Mouse (Mus musculus): ENCODE results near the gene Hrh1.
A peak's percentile ranks its signal among the peaks of the same experiment; 100 is the strongest.

Hrh1 gene

DNA sequence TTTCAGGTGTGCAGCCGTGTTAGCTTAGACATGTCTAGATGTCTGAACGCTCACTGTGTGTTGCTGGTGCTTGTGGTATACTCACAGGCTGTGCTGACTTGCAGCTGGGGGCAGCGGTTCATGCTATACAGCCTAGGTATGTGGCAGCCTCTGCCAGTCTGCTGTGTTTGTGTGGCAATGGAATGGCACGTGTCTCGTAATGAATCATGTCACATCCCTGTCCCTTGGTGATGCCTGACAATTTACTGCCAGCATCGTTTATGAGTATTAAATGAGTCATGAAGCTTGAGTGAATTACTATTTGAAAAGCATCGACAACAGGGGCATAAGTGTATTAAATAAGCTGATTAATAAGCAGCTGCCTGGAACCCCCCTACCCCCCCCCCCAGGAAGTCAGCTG lies 9.3 kb downstream of the Hrh1 start:
- DNase-seq: no peak

- DNase-seq: no peak
Observed at GRCm38 (mm10) chr6:114408278-114408677, 10.5 kb downstream of the Hrh1 start.

GRCm38 (mm10) chr6:114411913-114412312 lies 14.2 kb downstream of the Hrh1 start:
- no peak for DNase-seq

DNA sequence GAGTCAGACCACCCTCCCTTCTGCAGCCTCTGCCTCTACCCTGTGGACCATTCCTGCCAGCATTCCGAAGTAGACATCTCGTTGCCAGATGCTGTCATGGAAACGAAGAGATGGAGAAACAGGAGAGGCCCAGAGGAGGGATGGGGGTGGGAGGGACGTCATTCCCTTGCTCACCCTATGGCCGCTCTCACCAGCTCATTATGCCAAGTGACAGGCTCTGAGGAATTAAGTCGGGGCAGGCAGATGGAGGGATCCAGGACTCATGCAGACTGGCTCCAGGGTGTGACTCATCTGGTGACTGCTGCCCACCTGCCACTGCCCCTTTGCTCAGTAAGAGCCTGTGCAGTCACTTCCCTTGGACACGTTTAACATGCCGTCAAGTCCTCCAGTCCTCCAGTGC lies 16.8 kb downstream of the Hrh1 start:
- DNase-seq: no peak

GRCm38 (mm10) chr6:114418037-114418436 lies 20.3 kb downstream of the Hrh1 start:
- DNase-seq: peak; percentile 88

GRCm38 (mm10) chr6:114421061-114421460 lies 23.3 kb downstream of the Hrh1 start:
- no peak for DNase-seq

- DNase-seq: no peak
Observed at GRCm38 (mm10) chr6:114423051-114423676, 25.4 kb downstream of the Hrh1 start.

GRCm38 (mm10) chr6:114425343-114425742 lies 27.6 kb downstream of the Hrh1 start:
- DNase-seq: no peak

- DNase-seq: no peak
Observed at GRCm38 (mm10) chr6:114427641-114428040, 29.9 kb downstream of the Hrh1 start.

GRCm38 (mm10) chr6:114428831-114429230 lies 31.1 kb downstream of the Hrh1 start:
- peak; percentile 30 for DNase-seq

DNA sequence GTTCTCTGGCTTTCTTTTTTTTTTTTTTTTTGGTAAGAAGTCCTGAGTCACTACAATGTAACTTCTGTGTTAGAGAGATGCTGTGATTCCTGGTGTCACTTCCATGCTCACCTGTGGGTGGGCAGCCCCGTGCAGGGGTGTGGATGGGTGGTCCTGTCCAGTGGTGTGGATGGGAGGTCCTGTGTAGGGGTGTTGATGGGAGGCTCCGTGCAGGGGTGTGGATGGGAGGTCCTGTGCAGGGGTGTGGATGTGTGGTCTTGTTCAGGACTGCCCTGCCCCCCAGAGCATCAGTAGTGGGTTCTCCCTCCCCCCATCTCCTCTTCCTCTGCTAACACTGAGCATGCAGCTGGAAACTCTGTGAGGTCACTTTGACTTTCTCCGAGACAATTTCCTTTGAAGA lies 34.9 kb downstream of the Hrh1 start:
- DNase-seq: no peak

- DNase-seq: no peak
Observed at GRCm38 (mm10) chr6:114434524-114434923, 36.8 kb downstream of the Hrh1 start.

GRCm38 (mm10) chr6:114440302-114440701 lies 42.6 kb downstream of the Hrh1 start:
- no peak for DNase-seq

- no peak for DNase-seq
Observed at GRCm38 (mm10) chr6:114440788-114441453, 43.2 kb downstream of the Hrh1 start.

- DNase-seq: no peak
Observed at GRCm38 (mm10) chr6:114444247-114444844, 46.6 kb downstream of the Hrh1 start.

GRCm38 (mm10) chr6:114444976-114445375 lies 47.2 kb downstream of the Hrh1 start:
- DNase-seq: no peak

- DNase-seq: peak; percentile 41
Observed at GRCm38 (mm10) chr6:114448888-114449287, 51.2 kb downstream of the Hrh1 start.

DNA sequence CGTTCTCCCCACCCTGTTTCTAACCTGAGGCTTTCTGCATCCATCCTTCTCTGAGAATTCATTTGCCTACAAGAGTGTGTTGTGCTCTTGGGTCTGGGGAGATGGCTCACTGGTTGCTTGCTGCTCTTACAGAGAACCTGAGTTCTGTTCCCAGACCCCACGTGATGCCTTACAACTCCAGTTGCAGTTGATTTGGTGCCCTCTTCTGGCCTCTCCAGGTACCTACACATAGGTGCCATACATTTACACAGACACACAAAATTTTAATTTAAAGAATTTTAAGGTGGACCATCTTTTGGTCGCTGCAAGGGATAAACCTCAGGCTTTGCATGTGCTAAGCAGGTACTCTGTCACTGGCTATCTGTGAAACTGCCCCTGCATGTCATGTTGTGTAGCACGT lies 57.5 kb downstream of the Hrh1 start:
- DNase-seq: no peak

DNA sequence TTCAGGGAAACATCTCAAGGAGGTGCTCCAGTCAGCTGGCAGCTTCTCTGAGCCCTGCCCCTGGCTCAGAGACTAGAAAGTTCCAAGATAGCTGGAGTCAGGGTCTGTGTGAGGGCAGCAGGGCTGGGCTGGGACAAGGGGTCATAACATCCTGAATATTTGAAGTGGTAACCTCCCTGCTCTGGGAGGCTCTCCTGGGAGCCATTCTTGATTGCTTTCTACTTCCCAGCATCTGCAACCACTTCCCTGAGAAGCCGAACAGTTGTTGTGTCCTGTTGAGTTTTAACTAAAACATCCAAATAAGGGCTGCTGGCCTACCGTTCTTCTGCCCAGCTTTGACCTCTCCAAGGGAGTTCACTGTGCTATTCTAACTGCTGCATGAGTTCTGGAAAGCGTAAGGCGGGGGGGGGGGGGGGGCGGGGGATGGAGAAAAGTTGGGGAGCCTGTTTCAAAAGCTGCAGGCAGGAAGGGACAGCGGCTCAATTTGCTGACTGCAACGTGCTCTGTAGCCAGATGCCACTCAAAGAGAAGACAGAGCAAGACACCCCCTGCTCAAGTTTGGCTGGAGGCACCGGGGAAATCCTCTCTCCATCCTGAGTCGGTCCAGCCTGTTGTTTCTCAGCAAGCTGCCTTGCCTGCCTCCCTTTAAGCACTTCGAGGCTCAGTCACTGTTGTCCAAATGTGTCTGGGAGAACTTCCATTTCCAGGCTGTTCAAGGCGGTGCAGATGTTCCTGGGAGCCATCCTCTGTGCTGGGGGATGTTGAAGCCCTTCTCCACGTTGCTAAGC lies 58.7 kb downstream of the Hrh1 start:
- no peak for DNase-seq

DNA sequence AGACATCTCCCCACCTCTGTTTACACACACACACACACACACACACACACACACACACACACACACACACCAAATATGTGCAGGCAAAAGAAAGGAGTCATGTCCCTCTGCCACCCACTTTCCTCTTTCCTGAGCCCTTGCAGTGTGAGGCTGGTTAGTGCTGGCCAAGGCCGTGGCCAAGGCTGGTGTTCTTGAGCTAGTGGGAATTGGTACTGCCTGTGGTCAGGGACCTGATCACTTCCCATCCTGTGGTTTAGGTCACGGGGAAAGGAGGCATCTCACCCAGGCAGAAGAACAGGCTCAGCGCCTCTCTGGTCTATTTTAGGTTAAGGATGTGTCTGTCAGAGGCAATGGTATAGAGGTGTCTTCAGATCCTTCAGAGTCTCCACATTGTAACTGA lies 59.6 kb downstream of the Hrh1 start:
- no peak for DNase-seq

DNA sequence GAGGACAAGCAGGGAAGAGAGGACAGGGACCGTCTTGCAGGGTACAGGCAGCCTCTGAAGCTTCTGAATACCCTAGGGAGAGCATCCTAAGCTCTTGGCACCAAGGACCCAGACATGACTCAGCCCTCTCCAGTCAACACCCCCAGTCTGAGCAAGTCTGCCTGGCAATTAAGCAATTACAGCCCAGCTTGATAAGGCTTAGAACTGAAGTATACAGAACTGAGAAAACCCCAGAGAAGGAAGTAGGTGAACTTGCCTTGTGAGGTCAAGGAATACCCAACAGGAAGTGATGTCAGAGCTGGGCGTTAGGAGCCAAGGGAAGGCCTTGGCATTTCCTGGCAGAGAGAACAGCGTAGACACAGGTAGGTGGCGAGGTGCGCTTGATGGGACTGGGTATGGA lies 60.5 kb downstream of the Hrh1 start:
- DNase-seq: peak; percentile 29

DNA sequence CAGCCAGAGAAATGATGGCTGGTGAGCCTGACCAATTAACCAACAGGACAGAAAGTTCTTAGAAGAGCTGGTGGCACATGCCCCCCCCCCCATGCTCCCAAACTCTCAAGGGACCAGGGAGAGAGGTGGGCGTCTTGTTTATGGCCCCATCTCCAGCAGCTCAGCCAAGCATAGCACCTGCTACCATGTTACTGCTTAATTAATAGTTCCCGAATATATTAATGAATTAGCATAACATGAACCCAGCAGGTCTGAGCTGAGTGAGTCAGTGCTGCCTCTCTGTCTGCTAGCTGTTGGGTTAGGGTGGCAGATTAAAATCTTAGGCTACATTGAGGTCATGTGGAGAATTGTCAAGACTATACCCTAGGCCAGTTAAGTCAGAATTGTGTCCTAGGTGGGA lies 62.2 kb downstream of the Hrh1 start:
- no peak for DNase-seq

- DNase-seq: no peak
Observed at GRCm38 (mm10) chr6:114461536-114461935, 63.8 kb downstream of the Hrh1 start.

DNA sequence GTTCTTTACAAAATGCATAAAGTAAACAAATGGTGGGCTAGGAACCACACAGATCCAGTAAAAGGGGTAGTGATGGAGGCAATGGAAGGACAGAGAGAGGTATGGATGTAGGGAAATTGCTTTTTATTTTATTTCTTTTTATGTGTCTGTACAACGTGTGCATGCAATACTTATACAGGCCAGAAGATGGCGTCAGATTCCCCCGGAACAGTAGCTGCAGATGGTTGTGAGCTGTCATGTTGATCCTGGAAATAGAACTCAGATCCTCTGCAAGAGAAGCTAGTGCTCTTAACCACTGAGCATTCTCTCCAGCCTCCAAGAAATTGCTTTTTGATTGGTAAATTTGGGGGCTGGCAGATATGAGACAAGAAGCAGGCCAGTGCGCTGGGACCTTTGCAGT lies 65.0 kb downstream of the Hrh1 start:
- DNase-seq: peak; percentile 38

Data from lung, postnatal 10 days (tissue).